Mouse (Mus musculus) embryonic facial prominence, embryonic 11.5 days (tissue): Measurements from ENCODE around the gene Rab40b. TPM values are rescaled to one million over a fixed set of nuclear protein-coding genes. Genes with fewer than 3 reads are reported as not detected.
"Not testable (repeated sequence)": the region's sequence is repeated elsewhere in the genome, so short reads cannot be mapped to it uniquely, and the experiment has no call there.

Experiments
- ATAC-seq: fragments of 200-750 bp; cut with Nextera tagmentation; replicated peaks from 2 replicates; pipeline ENCODE4 v1.8.0; 2017; ENCODE audit warnings: low read depth; ENCODE audit not compliant: insufficient number of reproducible peaks, low FRiP score, low TSS enrichment
- DNase-seq: peaks from one replicate; pipeline ENCODE4 v3.0.0-alpha.2; 2015; ENCODE audit warnings: low spot score
- H3K27ac ChIP-seq: fragments of 300-500 bp; sonication (generic); replicated peaks from 2 replicates; pipeline ENCODE4 v1.5.1; 2014; ENCODE audit warnings: mild to moderate bottlenecking, low read depth, low read length, control low read depth
- H3K27me3 ChIP-seq: fragments of 300-500 bp; sonication (generic); 2 replicates; pipeline ENCODE4 v1.6.1; 2014; ENCODE audit warnings: mild to moderate bottlenecking, low read length, moderate library complexity, mixed read lengths; ENCODE audit not compliant: control insufficient read depth, insufficient read depth
- H3K36me3 ChIP-seq: fragments of 300-500 bp; sonication (generic); replicated peaks from 2 replicates; pipeline ENCODE4 v1.6.1; 2014; ENCODE audit warnings: low read depth, mild to moderate bottlenecking, low read length, moderate library complexity, mixed read lengths; ENCODE audit not compliant: control insufficient read depth, insufficient read depth
- H3K4me1 ChIP-seq: fragments of 300-500 bp; sonication (generic); 2 replicates; pipeline ENCODE4 v1.6.1; 2014; ENCODE audit warnings: low read length, mixed read lengths; ENCODE audit not compliant: control insufficient read depth, insufficient read depth
- H3K4me2 ChIP-seq: fragments of 300-500 bp; sonication (generic); 2 replicates; pipeline ENCODE4 v1.6.1; 2014; ENCODE audit warnings: low read depth, mild to moderate bottlenecking, control low read depth, low read length, moderate library complexity
- H3K4me3 ChIP-seq: fragments of 300-500 bp; sonication (generic); 2 replicates; pipeline ENCODE4 v1.5.1; 2014; ENCODE audit warnings: low read depth, low read length, control low read depth
- H3K9ac ChIP-seq: fragments of 300-500 bp; sonication (generic); replicated peaks from 2 replicates; pipeline ENCODE4 v1.6.1; 2014; ENCODE audit warnings: mild to moderate bottlenecking, control low read depth, low read length
- H3K9me3 ChIP-seq: fragments of 300-500 bp; sonication (generic); replicated peaks from 2 replicates; pipeline ENCODE4 v1.6.1; 2016; ENCODE audit warnings: mild to moderate bottlenecking, low read length, inconsistent platforms, mixed read lengths; ENCODE audit not compliant: control insufficient read depth
- WGBS: fragments of 180-500 bp; shearing (Covaris S2); extraction: QIAGEN DNeasy Blood & Tissue Kit; methylation state at CpG from one replicate; pipeline ENCODE4 v1.1.7; 2014; 5-methylcytosine and 5-hydroxymethylcytosine counted together
- polyA plus RNA-seq: library from polyadenylated mRNA; unstranded; fragments of >200 nt; fragmentation: Nextera tagmentation; extraction: Ambion mirVana; gene quantifications from 2 replicates; pipeline ENCODE4 v1.2.1, GENCODE M21; 2014

Rab40b gene
- polyA plus RNA-seq, 1 experiment from 2014 or later: 4.9 TPM

GRCm38 (mm10) chr11:121354091-121354707 is 33.9 kb downstream of the Rab40b start, which contains the start of gene Wdr45b:
Wdr45b (minus strand) TSS chr11:121354445.
- Histone ChIP-seq H3K4me3 (peak within 1 kb of the TSS; percentile 93), H3K4me1 (no peaks in the 10 kb centered on the region), H3K4me2 (peak within 1 kb of the TSS; percentile 65), H3K36me3 (no peaks in the 10 kb centered on the region), H3K9me3 (no peaks in the 10 kb centered on the region), H3K27me3 (no peaks in the 10 kb centered on the region), H3K9ac (peak within 1 kb of the TSS; percentile 74), H3K27ac (0 out of 2 replicates have a peak within 1 kb of the TSS, but pooled peaks have one; percentile 49)
- WGBS: under 1% methylated on average over 69 of the region's 69 CpGs
- ATAC-seq (peak; percentile 97), DNase-seq (peak; percentile 97)

GRCm38 (mm10) chr11:121353326-121354090 is 34.5 kb downstream of the Rab40b start:
- Histone ChIP-seq H3K9ac (peak overlapping the region; percentile 74), H3K27me3 (no peaks in the 10 kb centered on the region), H3K4me2 (peak overlapping the region; percentile 65), H3K36me3 (no peaks in the 10 kb centered on the region), H3K27ac (0 out of 2 replicates have a peak overlapping the region, but pooled peaks have one; percentile 49), H3K9me3 (no peaks in the 10 kb centered on the region), H3K4me1 (no peaks in the 10 kb centered on the region), H3K4me3 (peak overlapping the region; percentile 93)
- peak; percentile 10 for DNase-seq
- ATAC-seq: peak; percentile 50; the same call in 1 of the 2 replicates
- WGBS: 3% methylated on average over 41 of the region's 41 CpGs

- whole genome bisulfite sequencing: 79% methylated on average over 3 of the region's 3 CpGs
- ATAC-seq, H3K4me3 ChIP-seq: not testable (repeated sequence)
Measured at GRCm38 (mm10) chr11:121348727-121349126, 39.3 kb downstream of the Rab40b start.

GRCm38 (mm10) chr11:121348166-121348565 is 39.9 kb downstream of the Rab40b start:
- Histone ChIP-seq H3K4me3 (no peak overlapping the region), H3K27me3 (no peaks in the 10 kb centered on the region), H3K9ac (no peak overlapping the region), H3K9me3 (no peaks in the 10 kb centered on the region), H3K4me1 (no peaks in the 10 kb centered on the region), H3K27ac (no peak overlapping the region), H3K36me3 (no peaks in the 10 kb centered on the region), H3K4me2 (no peak overlapping the region)
- no peak for ATAC-seq
- WGBS: 97% methylated on average over 2 of the region's 2 CpGs
- DNase-seq: no peak

More at GRCm38 (mm10) chr11:121348727-121349126, 39.3 kb downstream of the Rab40b start:
- not testable (repeated sequence) for H3K4me1 ChIP-seq, H3K27me3 ChIP-seq, DNase-seq, H3K27ac ChIP-seq, H3K36me3 ChIP-seq, H3K9me3 ChIP-seq, H3K4me2 ChIP-seq, H3K9ac ChIP-seq

- no peak overlapping the region for H3K27ac ChIP-seq
- H3K4me2 ChIP-seq: no peak overlapping the region
- 89% methylated on average over 2 of the region's 2 CpGs for WGBS
- H3K4me1 ChIP-seq: no peaks in the 10 kb centered on the region
- ATAC-seq (no peak), DNase-seq (no peak)
- H3K4me3 ChIP-seq: no peak overlapping the region
- no peaks in the 10 kb centered on the region for H3K9me3 ChIP-seq
- H3K27me3 ChIP-seq: no peaks in the 10 kb centered on the region
- no peak overlapping the region for H3K9ac ChIP-seq
- no peaks in the 10 kb centered on the region for H3K36me3 ChIP-seq
Measured at GRCm38 (mm10) chr11:121347036-121347435, 41.0 kb downstream of the Rab40b start.

GRCm38 (mm10) chr11:121342423-121342822 is 45.6 kb downstream of the Rab40b start:
- H3K36me3 ChIP-seq, H3K4me3 ChIP-seq, H3K4me1 ChIP-seq, H3K4me2 ChIP-seq, H3K9me3 ChIP-seq, H3K27me3 ChIP-seq, H3K27ac ChIP-seq, H3K9ac ChIP-seq, DNase-seq, ATAC-seq: not testable (repeated sequence)
- no CpG with 5 or more reads among the region's 1 CpGs for WGBS

GRCm38 (mm10) chr11:121340287-121340686 is 47.8 kb downstream of the Rab40b start:
- no peaks in the 10 kb centered on the region for H3K36me3 ChIP-seq
- H3K27me3 ChIP-seq: no peaks in the 10 kb centered on the region
- H3K27ac ChIP-seq: no peak overlapping the region
- DNase-seq: no peak
- H3K4me3 ChIP-seq: no peak overlapping the region
- no peaks in the 10 kb centered on the region for H3K9me3 ChIP-seq
- no peak for ATAC-seq
- H3K4me1 ChIP-seq: no peaks in the 10 kb centered on the region
- H3K9ac ChIP-seq: no peak overlapping the region
- H3K4me2 ChIP-seq: no peak overlapping the region
- 90% methylated on average over 1 of the region's 1 CpGs for WGBS

- no peak for DNase-seq
- Histone ChIP-seq H3K9ac (no peak overlapping the region), H3K27ac (no peak overlapping the region), H3K27me3 (no peaks in the 10 kb centered on the region), H3K4me1 (no peaks in the 10 kb centered on the region), H3K36me3 (no peaks in the 10 kb centered on the region), H3K9me3 (no peaks in the 10 kb centered on the region), H3K4me2 (no peak overlapping the region), H3K4me3 (no peak overlapping the region)
- no peak for ATAC-seq
- 88% methylated on average over 1 of the region's 1 CpGs for WGBS
Measured at GRCm38 (mm10) chr11:121339647-121340046, 48.4 kb downstream of the Rab40b start.
